Mouse (Mus musculus) neural tube, embryonic 14.5 days (tissue): ENCODE measurements around the gene Hsd17b7. TPM values are rescaled to one million over a fixed set of nuclear protein-coding genes. Genes with fewer than 3 reads are reported as not detected.
A peak's percentile ranks its signal among the peaks of the same experiment; 100 is the strongest.
"Not testable (repeated sequence)": the region's sequence is repeated elsewhere in the genome, so short reads cannot be mapped to it uniquely, and the experiment has no call there.

Experiments
- ATAC-seq: fragments of 200-750 bp; cut with Nextera tagmentation; 2 replicates; pipeline ENCODE4 v1.8.0; 2017; ENCODE audit warnings: low read depth, mild to moderate bottlenecking, moderate TSS enrichment, moderate library complexity
- H3K27ac ChIP-seq: fragments of 300-500 bp; sonication (generic); 2 replicates; pipeline ENCODE4 v1.5.1; 2014; ENCODE audit warnings: low read depth, mild to moderate bottlenecking, control low read depth, low read length, moderate library complexity, mixed read lengths
- H3K27me3 ChIP-seq: fragments of 300-500 bp; sonication (generic); 2 replicates; pipeline ENCODE4 v1.6.1; 2014; ENCODE audit warnings: low read length; ENCODE audit not compliant: control insufficient read depth, insufficient read depth
- H3K36me3 ChIP-seq: fragments of 300-500 bp; sonication (generic); 2 replicates; pipeline ENCODE4 v1.6.1; 2014; ENCODE audit warnings: low read length, mixed read lengths; ENCODE audit not compliant: control insufficient read depth, insufficient read depth
- H3K4me1 ChIP-seq: fragments of 300-500 bp; sonication (generic); 2 replicates; pipeline ENCODE4 v1.6.1; 2014; ENCODE audit warnings: low read length; ENCODE audit not compliant: control insufficient read depth, insufficient read depth
- H3K4me2 ChIP-seq: fragments of 300-500 bp; sonication (generic); 2 replicates; pipeline ENCODE4 v1.6.1; 2014; ENCODE audit warnings: mild to moderate bottlenecking, low read depth, low read length, control low read depth
- H3K4me3 ChIP-seq: fragments of 300-500 bp; sonication (generic); 2 replicates; pipeline ENCODE4 v1.5.1; 2014; ENCODE audit warnings: low read depth, low read length, control low read depth, mixed read lengths
- H3K9ac ChIP-seq: fragments of 300-500 bp; sonication (generic); replicated peaks from 2 replicates; pipeline ENCODE4 v1.6.1; 2014; ENCODE audit warnings: low read depth, mild to moderate bottlenecking, control low read depth, low read length, mixed read lengths
- H3K9me3 ChIP-seq: fragments of 300-500 bp; sonication (generic); 2 replicates; pipeline ENCODE4 v1.6.1; 2016; ENCODE audit warnings: low read length; ENCODE audit not compliant: control insufficient read depth
- WGBS: fragments of 180-500 bp; shearing (Covaris S2); extraction: QIAGEN DNeasy Blood & Tissue Kit; methylation state at CpG from one replicate; pipeline ENCODE4 v1.1.7; 2014; 5-methylcytosine and 5-hydroxymethylcytosine counted together
- polyA plus RNA-seq: library from polyadenylated mRNA; unstranded; fragments of >200 nt; fragmentation: Nextera tagmentation; extraction: Ambion mirVana; gene quantifications from 2 replicates; pipeline ENCODE4 v1.2.1, GENCODE M21; 2014

Hsd17b7 gene
- polyA plus RNA-seq = 27.1 and 34.2 TPM in 2 replicates

- peaks cover 5% of the 10 kb centered on the region for H3K4me1 ChIP-seq
- H3K4me2 ChIP-seq = peak within 1 kb of the TSS; percentile 92
- no peaks in the 10 kb centered on the region for H3K9me3 ChIP-seq
- WGBS = 1% methylated on average over 48 of the region's 48 CpGs
- peaks cover 12% of the 10 kb centered on the region; the same call in 1 of the 2 replicates for H3K36me3 ChIP-seq
- peak within 1 kb of the TSS; percentile 49 for H3K4me3 ChIP-seq
- peak within 1 kb of the TSS; percentile 51 for H3K9ac ChIP-seq
- H3K27me3 ChIP-seq = no peaks in the 10 kb centered on the region
- peak; percentile 100 for ATAC-seq
- peak within 1 kb of the TSS; percentile 78 for H3K27ac ChIP-seq
These were observed at the start of gene Hsd17b7 for GRCm38 (mm10) chr1:169968792-169969515. Gene Hsd17b7 (minus strand): TSS chr1:169969241.

- H3K27me3 ChIP-seq = no peaks in the 10 kb centered on the region
- no peaks in the 10 kb centered on the region for H3K9me3 ChIP-seq
- H3K4me3 ChIP-seq = no peak overlapping the region
- no peak overlapping the region for H3K27ac ChIP-seq
- WGBS = 95% methylated on average over 3 of the region's 3 CpGs
- no peak overlapping the region for H3K9ac ChIP-seq
- H3K36me3 ChIP-seq = no peaks in the 10 kb centered on the region
- ATAC-seq = no peak
- no peaks in the 10 kb centered on the region for H3K4me1 ChIP-seq
- H3K4me2 ChIP-seq = no peak overlapping the region
These were observed 45.7 kb upstream of the Hsd17b7 start for GRCm38 (mm10) chr1:170014784-170015183.

- no peak for ATAC-seq
- Histone ChIP-seq H3K27me3 (no peaks in the 10 kb centered on the region), H3K4me3 (no peak overlapping the region), H3K9ac (no peak overlapping the region), H3K4me1 (no peaks in the 10 kb centered on the region), H3K4me2 (no peak overlapping the region), H3K36me3 (no peaks in the 10 kb centered on the region), H3K27ac (no peak overlapping the region), H3K9me3 (no peaks in the 10 kb centered on the region)
- 95% methylated on average over 15 of the region's 15 CpGs for WGBS
These were observed 41.9 kb upstream of the Hsd17b7 start for GRCm38 (mm10) chr1:170010716-170011505.

GRCm38 (mm10) chr1:170009296-170009695 is 40.3 kb upstream of the Hsd17b7 start:
- H3K4me1 ChIP-seq = no peaks in the 10 kb centered on the region
- H3K4me2 ChIP-seq = no peak overlapping the region
- H3K4me3 ChIP-seq = no peak overlapping the region
- H3K9ac ChIP-seq = no peak overlapping the region
- H3K27ac ChIP-seq = no peak overlapping the region
- no peaks in the 10 kb centered on the region for H3K36me3 ChIP-seq
- H3K27me3 ChIP-seq = no peaks in the 10 kb centered on the region
- H3K9me3 ChIP-seq = no peaks in the 10 kb centered on the region
- no peak for ATAC-seq
- WGBS = 94% methylated on average over 1 of the region's 1 CpGs

- Histone ChIP-seq H3K4me2 (no peak overlapping the region), H3K27ac (no peak overlapping the region), H3K9me3 (no peaks in the 10 kb centered on the region), H3K9ac (no peak overlapping the region), H3K4me3 (no peak overlapping the region), H3K27me3 (no peaks in the 10 kb centered on the region), H3K36me3 (no peaks in the 10 kb centered on the region), H3K4me1 (no peaks in the 10 kb centered on the region)
- no peak for ATAC-seq
- 73% methylated on average over 13 of the region's 13 CpGs for WGBS
These were observed 39.6 kb upstream of the Hsd17b7 start for GRCm38 (mm10) chr1:170008432-170009220.

DNA sequence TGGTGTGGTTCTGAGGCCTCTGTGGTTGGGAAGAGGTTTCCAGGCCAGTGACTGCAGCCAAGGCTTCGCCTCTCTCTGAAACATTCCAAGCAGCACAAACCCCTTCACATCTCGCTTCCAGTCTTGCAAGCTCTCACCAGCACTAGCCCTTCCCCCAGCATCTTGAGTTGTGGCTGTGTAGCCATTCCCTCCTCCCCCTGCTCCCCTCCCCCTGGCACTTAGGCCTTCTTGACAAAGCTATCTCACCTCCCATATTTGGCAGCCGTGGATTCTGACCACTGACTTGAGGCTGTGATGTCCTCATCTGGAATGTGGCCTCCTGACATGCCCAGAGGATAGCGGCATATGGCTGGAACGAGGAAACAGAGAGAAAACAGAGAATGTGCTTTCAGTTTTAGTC is 37.5 kb upstream of the Hsd17b7 start:
- H3K36me3 ChIP-seq = no peaks in the 10 kb centered on the region
- no peak overlapping the region for H3K4me2 ChIP-seq
- H3K4me1 ChIP-seq = no peaks in the 10 kb centered on the region
- ATAC-seq = no peak
- 79% methylated on average over 5 of the region's 5 CpGs for WGBS
- H3K4me3 ChIP-seq = no peak overlapping the region
- H3K27ac ChIP-seq = no peak overlapping the region
- H3K9me3 ChIP-seq = no peaks in the 10 kb centered on the region
- no peak overlapping the region for H3K9ac ChIP-seq
- H3K27me3 ChIP-seq = no peaks in the 10 kb centered on the region

GRCm38 (mm10) chr1:170005297-170005696 is 36.3 kb upstream of the Hsd17b7 start:
- whole genome bisulfite sequencing = 78% methylated on average over 3 of the region's 3 CpGs
- ATAC-seq = no peak
- H3K27me3 ChIP-seq = no peaks in the 10 kb centered on the region
- H3K4me3 ChIP-seq = no peak overlapping the region
- no peaks in the 10 kb centered on the region for H3K36me3 ChIP-seq
- H3K9me3 ChIP-seq = no peaks in the 10 kb centered on the region
- H3K4me2 ChIP-seq = no peak overlapping the region
- no peak overlapping the region for H3K27ac ChIP-seq
- H3K4me1 ChIP-seq = no peaks in the 10 kb centered on the region
- no peak overlapping the region for H3K9ac ChIP-seq

DNA sequence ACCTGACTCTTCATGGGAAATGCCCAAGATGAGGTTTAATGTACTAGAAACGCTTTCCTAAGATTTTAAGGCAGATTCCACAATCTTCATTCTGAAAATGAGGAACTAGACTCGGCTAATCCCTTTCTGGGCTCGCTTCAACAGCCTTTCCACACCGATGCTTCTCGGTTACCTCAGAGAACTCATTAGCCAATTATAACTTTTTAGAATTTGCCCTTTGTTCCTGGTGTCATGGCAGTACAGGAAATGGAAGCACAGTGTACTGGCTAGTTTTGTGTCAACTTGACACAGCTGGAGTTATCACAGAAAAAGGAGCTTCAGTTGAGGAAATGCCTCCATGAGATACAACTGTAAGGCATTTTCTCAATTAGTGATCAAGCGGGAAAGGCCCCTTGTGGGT is 24.9 kb upstream of the Hsd17b7 start:
- ATAC-seq, H3K27ac ChIP-seq, H3K27me3 ChIP-seq, H3K4me2 ChIP-seq, H3K4me1 ChIP-seq, H3K4me3 ChIP-seq, H3K9me3 ChIP-seq, H3K9ac ChIP-seq, H3K36me3 ChIP-seq: not testable (repeated sequence)
- WGBS = 92% methylated on average over 6 of the region's 6 CpGs
